Mouse (Mus musculus) kidney, postnatal 25 days (tissue): Measurements from ENCODE around the gene Gbgt1.
"Not testable (repeated sequence)": the region's sequence is repeated elsewhere in the genome, so short reads cannot be mapped to it uniquely, and the experiment has no call there.

ENCODE experiments used
- DNase-seq, 2 experiments: peaks; one replicate each; pipeline ENCODE4 v3.0.0; 2021; ENCODE audit warnings: mixed read lengths in 2 of 2

Gbgt1 gene

DNA sequence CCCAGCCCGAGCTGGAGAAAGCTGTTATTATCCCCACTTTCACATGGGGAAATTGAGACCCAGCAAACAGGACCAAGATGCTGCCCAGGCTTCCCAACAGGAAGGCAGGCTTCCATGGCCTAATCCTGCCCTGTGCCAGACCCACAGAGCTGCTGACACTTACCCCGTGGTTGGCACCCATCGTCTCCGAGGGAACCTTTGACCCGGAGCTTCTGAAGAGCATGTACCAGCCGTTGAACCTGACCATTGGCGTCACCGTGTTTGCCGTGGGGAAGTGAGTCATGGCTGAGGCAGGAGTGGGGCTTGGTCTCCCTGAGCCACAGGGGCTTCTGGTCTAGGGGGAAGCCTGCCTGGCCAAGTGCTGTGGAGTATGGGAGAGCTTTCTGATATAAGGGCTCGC, 6.3 kb downstream of the Gbgt1 start:
- DNase-seq, result no peak

- no peak for DNase-seq
Measured at GRCm38 (mm10) chr2:28504676-28505075, 8.0 kb downstream of the Gbgt1 start.

DNA sequence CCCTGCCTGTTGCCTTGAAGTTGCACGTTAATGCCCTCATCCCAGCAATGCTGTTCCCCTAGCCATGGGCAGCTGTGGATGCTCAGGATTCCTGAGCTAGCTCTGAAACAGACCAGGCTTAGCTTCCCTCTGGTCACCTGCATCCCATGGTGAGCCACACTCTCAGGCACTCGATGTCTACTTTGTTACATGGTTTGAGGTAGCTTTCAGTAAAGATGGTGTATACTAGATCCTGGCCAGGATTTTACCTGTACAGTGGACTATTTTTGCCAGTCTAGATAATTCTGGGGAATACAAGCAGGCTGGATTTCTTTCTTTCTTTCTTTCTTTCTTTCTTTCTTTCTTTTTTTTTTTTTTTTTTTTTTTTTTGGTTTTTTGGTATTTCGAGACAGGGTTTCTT, 9.1 kb downstream of the Gbgt1 start, which contains the start of gene Gm10134:
TSS of gene Gm10134 (plus strand) at position 301 of the 400 bp plus-strand sequence.
- no peak for DNase-seq

- no peak for DNase-seq
Measured at GRCm38 (mm10) chr2:28506291-28506690, 9.6 kb downstream of the Gbgt1 start.

DNA sequence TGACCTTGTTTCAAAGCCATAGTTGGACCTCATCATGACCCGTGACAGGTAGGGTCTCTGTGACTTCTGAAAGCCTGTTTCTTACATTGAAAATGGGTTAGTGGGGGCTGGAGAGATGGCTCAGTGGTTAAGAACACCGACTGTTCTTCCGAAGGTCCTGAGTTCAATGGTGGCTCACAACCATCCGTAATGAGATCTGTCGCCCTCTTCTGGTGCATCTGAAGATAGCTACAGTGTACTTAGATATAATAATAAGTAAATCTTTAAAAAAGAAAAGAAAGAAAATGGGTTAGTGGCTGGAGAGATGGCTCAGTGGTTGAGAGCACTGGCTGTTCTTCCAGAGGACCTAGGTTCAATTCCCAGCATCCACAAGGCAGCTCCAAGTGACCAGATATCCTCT, 14.9 kb downstream of the Gbgt1 start:
- DNase-seq, result not testable (repeated sequence)

- peak; percentile 78 to 91 for DNase-seq
Measured at GRCm38 (mm10) chr2:28512798-28513401, 16.2 kb downstream of the Gbgt1 start, which contains the start of gene Ralgds. Gene Ralgds (plus strand): TSS chr2:28513125.

GRCm38 (mm10) chr2:28513431-28514370, 17.0 kb downstream of the Gbgt1 start:
- peak in 1 of 2 experiments; percentile 65 for DNase-seq

DNA sequence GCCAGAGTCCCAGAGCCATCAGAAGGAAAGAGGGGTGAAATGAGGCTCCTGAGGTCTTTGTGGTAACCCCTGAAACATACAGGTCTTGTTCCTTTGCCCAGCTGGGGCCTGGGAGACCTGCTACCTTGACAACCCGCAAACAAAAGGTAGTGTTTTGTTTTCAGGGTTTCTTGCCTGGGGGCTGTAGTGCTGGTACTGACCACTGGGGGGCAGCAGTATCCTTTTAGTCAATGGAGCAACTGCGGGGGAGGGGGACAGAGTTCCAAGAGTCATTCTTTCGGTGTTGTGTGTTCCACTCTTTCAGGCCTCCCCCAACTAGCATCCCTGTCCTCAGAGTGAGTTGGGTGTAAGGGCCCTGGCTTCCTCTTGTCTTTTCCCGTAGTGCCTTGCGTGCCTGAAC, 17.8 kb downstream of the Gbgt1 start:
- peak; percentile 84 to 94 for DNase-seq

- peak; percentile 92 to 96 for DNase-seq
Measured at GRCm38 (mm10) chr2:28517206-28517909, 20.7 kb downstream of the Gbgt1 start.

GRCm38 (mm10) chr2:28518231-28518630, 21.5 kb downstream of the Gbgt1 start:
- no peak for DNase-seq

DNA sequence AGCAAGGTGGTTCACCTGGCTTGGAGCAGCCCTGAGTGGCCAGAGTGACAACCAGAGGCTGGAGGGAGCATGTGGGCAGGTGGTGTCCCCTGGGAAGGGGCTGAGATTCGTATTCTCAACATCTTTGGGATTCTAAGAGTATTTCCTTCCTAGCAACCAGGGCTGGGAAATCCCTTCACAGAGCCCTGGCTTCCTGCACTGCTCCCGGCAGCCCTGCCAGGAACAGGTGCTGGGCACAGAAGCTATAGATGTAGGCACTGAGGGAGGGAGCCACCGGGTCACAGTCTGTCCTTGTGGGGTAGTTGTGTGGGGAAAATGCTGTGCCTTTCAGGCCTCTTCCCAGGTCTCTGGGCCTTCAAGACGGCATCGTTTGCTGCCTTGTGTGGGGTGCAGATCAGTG, 23.9 kb downstream of the Gbgt1 start:
- no peak for DNase-seq

DNA sequence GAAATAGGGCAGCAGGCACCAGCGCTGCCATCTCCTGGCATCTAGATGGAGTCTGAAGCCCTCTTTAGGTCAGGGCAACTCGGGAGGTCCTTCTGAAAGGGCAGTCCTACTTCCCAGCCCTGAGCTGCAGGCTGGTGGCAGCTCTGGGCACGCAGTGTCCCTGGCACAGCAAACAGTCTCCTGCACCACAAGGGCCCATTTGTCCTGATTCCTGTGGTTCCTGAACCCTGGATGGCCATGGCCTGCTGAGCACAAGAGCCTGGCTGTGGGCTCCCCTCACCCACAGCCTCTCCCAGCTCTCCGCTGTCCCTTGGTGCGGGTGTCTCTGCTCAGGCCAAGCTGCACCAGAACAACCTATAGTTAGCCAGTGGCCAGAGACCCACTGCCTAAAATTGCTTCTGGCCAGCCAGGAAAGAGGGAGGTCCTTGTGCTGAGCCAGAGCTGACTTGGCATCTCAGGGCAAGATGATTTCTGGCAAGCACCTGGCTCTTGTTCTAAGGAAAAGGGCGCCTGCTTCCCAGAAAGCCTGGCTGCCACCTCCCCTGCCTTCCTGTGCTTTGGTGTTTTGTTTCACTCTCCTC, 25.0 kb downstream of the Gbgt1 start:
- peak in 1 of 2 experiments; percentile 66 for DNase-seq

GRCm38 (mm10) chr2:28522166-28522565, 25.5 kb downstream of the Gbgt1 start:
- peak; percentile 71 to 87 for DNase-seq

DNA sequence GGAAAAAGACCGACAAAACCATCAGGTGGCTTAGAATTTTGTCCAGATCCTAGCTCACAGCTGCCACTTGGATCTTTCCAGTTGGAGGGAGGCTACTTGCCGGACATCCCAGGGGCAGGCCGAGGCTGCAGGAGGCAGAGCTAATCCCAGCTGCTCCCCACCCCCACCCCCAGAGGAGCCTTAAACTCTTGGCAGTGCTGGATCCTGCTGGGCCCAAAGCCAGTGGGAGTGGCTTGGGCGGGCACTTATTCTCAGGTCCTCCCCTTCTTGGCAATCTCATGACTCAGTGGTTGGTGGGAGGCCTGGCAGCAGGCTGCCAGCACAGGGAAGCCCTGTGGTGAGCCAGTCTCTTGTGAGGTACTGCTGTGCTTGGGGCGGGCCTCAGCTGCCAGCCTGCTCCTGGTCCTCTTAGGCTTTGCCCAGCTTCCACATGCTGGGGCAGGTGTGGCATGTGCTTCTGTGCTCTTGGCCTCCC, 27.0 kb downstream of the Gbgt1 start:
- DNase-seq, result peak; percentile 93 to 95

GRCm38 (mm10) chr2:28524406-28524805, 27.7 kb downstream of the Gbgt1 start:
- no peak for DNase-seq

- peak; percentile 70 to 87 for DNase-seq
Measured at GRCm38 (mm10) chr2:28525219-28525942, 28.7 kb downstream of the Gbgt1 start.

GRCm38 (mm10) chr2:28525943-28526876, 29.5 kb downstream of the Gbgt1 start:
- DNase-seq, result no peak

GRCm38 (mm10) chr2:28527436-28528353, 31.0 kb downstream of the Gbgt1 start:
- DNase-seq, result no peak

- no peak for DNase-seq
Measured at GRCm38 (mm10) chr2:28528354-28528730, 31.7 kb downstream of the Gbgt1 start.

- no peak for DNase-seq
Measured at GRCm38 (mm10) chr2:28529856-28530255, 33.2 kb downstream of the Gbgt1 start.
